Mouse (Mus musculus) embryonic stem cell, embryonic (primary cell): ENCODE results near the gene Pde6c.

ENCODE experiments used
- CTCF ChIA-PET, 4 experiments: fragments of 300-600 bp in 2 of 4; fragments of 350-600 bp in 2 of 4; sonication (Branson Sonifier 250); formaldehyde crosslinking; loops; one replicate each; lab custom pipeline; 2022; ENCODE audit warnings: inconsistent platforms in 2 of 4; lab: Charles Lee
- POLR2A ChIA-PET, 4 experiments: fragments of 300-600 bp in 2 of 4; fragments of 350-600 bp in 2 of 4; sonication (Branson Sonifier 250); formaldehyde crosslinking; loops; one replicate each; lab custom pipeline; 2022; ENCODE audit warnings: antibody characterized with exemption in 4 of 4, inconsistent platforms in 1 of 4; lab: Charles Lee

Gene Pde6c

GRCm38 (mm10) chr19:38124401-38125218 lies 8.0 kb upstream of the Pde6c start:
- ChIA-PET POLR2A (interaction anchor here in 3 of 4 experiments (0.6 to 1.1 kb wide), 8 partner anchors 13 to 594 kb away, joined by 3 to 6 read pairs (median 3); no protein-coding TSS in a partner anchor), CTCF (interaction anchor here in 3 of 4 experiments (0.6 to 1.3 kb wide), 4 partner anchors 49 to 304 kb away, joined by 3 read pairs; no protein-coding TSS in a partner anchor)

GRCm38 (mm10) chr19:38125219-38125610 lies 7.4 kb upstream of the Pde6c start, which contains the start of gene Rbp4:
Gene Rbp4, minus strand, starts transcription at chr19:38125281.
- CTCF ChIA-PET: interaction anchor here in 3 of 4 experiments (0.6 to 1.3 kb wide), 4 partner anchors 49 to 304 kb away, joined by 3 read pairs; no protein-coding TSS in a partner anchor
- POLR2A ChIA-PET: interaction anchor here in 3 of 4 experiments (0.6 to 1.1 kb wide), 5 partner anchors 16 to 595 kb away, joined by 3 to 6 read pairs (median 3); no protein-coding TSS in a partner anchor

GRCm38 (mm10) chr19:38126656-38127055 lies 5.9 kb upstream of the Pde6c start:
- ChIA-PET CTCF (no interaction called here), POLR2A (no interaction called here)

GRCm38 (mm10) chr19:38133986-38134385 lies 1.4 kb downstream of the Pde6c start:
- CTCF ChIA-PET: no interaction called here
- POLR2A ChIA-PET: no interaction called here

GRCm38 (mm10) chr19:38134806-38135205 lies 2.2 kb downstream of the Pde6c start:
- ChIA-PET POLR2A (interaction anchor here in 2 of 4 experiments (0.6 to 0.7 kb wide), 5 partner anchors 16 to 270 kb away, joined by 3 to 9 read pairs (median 3); no protein-coding TSS in a partner anchor), CTCF (interaction anchor here in 2 of 4 experiments (0.6 kb wide), 3 partner anchors 46 to 326 kb away, joined by 3 to 6 read pairs (median 3); no protein-coding TSS in a partner anchor)

DNA sequence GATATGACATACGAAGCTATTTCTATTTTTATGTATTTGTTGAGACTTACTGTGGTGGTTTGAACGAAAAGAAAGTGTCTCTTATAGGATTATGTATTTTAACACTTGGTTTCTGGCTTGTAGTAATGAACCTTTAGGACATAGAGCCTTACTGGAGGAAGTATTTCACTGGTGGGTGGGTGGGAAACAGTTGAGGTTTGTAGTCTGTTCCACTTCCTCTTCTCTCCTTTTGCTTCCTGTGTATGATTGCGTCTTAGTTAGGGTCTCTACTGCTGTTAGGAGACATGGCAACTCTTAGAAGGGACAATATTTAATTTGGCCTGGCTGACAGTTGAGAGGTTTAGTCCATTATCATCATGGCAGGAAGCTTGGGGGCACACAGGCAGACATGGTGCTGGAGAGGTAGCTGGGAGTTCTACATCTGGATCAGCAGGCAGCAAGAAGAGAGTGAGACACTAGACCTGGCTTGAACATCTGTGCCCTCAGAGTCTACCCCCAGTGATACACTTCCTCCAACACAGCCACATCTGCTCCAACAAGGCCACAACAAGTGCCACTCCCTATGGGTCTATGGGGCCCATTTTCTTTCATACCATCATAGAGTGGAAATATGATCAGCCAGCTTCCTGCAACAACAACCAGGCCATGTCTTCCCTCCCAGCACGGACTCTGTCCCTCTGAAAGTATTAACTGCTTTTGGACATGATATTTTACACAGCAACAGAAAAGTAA lies 11.1 kb downstream of the Pde6c start:
- POLR2A ChIA-PET: no interaction called here
- CTCF ChIA-PET: no interaction called here

GRCm38 (mm10) chr19:38156243-38156642 lies 23.7 kb downstream of the Pde6c start:
- POLR2A ChIA-PET: interaction anchor here in 2 of 4 experiments (0.7 to 1.6 kb wide), 2 partner anchors 81 to 275 kb away, joined by 3 to 4 read pairs; no protein-coding TSS in a partner anchor
- CTCF ChIA-PET: interaction anchor here (0.6 to 1.5 kb wide), 9 partner anchors 49 to 466 kb away, joined by 3 to 13 read pairs (median 4); no protein-coding TSS in a partner anchor

GRCm38 (mm10) chr19:38161648-38162354 lies 29.2 kb downstream of the Pde6c start:
- ChIA-PET POLR2A (no interaction called here), CTCF (no interaction called here)

DNA sequence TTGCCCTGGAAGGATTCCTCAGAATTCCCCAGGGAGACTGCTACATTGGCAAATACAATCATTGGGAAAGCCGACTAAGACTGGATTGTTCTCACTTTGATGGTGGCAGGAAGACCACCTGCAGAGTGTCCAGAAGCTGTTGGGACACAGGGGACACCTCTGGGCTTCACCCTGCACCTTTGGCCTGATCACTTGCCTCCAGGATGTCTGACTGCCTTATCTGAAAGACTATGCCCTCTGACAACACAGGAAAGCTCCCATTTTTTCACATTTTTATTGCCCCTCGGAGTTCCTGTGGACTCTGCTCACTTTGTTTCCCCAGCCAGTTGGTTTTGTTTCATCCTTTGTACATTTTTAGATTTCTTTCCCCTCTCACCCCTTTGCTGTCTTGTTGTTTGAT lies 32.1 kb downstream of the Pde6c start:
- ChIA-PET POLR2A (interaction anchor here in 1 of 4 experiments (0.8 kb wide), 1 partner anchor 59 kb away, joined by 4 read pairs; the partner anchor contains the start of gene Fra10ac1), CTCF (interaction anchor here in 1 of 4 experiments (0.7 kb wide), 1 partner anchor 188 kb away, joined by 6 read pairs; no protein-coding TSS in a partner anchor)

GRCm38 (mm10) chr19:38179675-38180074 lies 47.1 kb downstream of the Pde6c start:
- POLR2A ChIA-PET: interaction anchor here in 1 of 4 experiments (1.3 kb wide), 1 partner anchor 13 kb away, joined by 3 read pairs; no protein-coding TSS in a partner anchor
- CTCF ChIA-PET: no interaction called here

DNA sequence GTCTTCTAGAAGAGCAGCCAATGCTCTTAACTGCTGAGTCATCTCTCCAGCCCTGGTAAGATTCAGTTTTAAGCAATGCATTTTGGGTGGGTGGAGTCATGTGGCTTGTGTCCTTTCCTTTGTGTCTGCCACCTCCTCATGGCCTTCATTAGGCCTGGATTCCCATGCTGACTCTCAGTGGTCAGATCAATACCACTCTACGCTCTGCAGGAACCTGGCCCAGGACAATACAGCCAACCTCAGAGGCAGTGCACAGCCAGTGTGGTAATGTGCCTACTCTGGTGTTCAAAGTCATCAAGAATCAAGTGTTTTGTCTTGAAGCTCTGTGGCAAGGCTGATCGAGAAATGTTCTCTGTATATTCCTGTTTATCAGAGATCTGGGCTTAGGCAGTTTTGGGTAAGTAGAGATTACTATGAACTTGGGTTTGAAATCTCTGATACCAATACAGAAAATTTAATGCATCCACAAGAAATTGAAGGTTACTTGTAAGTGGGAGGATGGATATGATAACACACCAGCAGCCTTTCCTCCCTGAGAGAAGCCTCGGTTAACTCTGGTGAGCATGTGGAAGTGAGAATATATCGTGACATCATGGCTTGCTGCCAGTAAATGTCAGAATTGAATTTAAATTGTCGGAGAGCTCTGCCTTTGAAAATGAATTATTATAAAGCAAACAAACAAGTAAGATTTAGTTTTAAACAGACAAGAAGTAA lies 54.2 kb downstream of the Pde6c start:
- POLR2A ChIA-PET: interaction anchor here in 2 of 4 experiments (0.6 to 0.7 kb wide), 4 partner anchors 13 to 273 kb away, joined by 3 to 7 read pairs (median 4); no protein-coding TSS in a partner anchor
- CTCF ChIA-PET: interaction anchor here in 2 of 4 experiments (0.7 kb wide), 3 partner anchors 268 to 479 kb away, joined by 3 to 10 read pairs (median 3); no protein-coding TSS in a partner anchor

- POLR2A ChIA-PET: interaction anchor here in 1 of 4 experiments (0.7 kb wide), 3 partner anchors 13 to 273 kb away, joined by 3 to 7 read pairs (median 5); no protein-coding TSS in a partner anchor
- CTCF ChIA-PET: interaction anchor here in 2 of 4 experiments (0.7 kb wide), 3 partner anchors 269 to 480 kb away, joined by 3 to 10 read pairs (median 3); no protein-coding TSS in a partner anchor
Measured at GRCm38 (mm10) chr19:38187345-38187680, 54.7 kb downstream of the Pde6c start.

DNA sequence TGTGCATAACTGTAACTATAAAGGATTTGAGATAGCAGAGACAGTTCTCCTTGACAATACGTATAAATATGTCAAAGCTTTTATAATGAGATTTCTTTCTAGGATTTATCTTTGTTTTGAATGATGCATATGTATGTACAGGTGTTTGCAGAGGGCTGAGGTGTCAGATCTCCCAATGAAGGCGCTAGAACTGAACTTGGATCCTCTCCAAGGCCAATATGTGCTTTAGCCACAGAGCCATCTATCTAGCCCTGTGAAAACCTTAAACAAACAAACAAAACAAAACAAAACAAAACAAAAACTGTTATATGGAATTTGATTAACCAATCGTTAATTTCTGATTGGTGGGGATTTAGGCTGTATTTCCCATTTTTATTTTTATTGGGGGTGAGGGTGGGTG lies 58.0 kb downstream of the Pde6c start:
- ChIA-PET CTCF (interaction anchor here in 1 of 4 experiments (0.5 kb wide), 1 partner anchor 162 kb away, joined by 3 read pairs; no protein-coding TSS in a partner anchor), POLR2A (interaction anchor here in 1 of 4 experiments (0.6 kb wide), 1 partner anchor 149 kb away, joined by 3 read pairs; no protein-coding TSS in a partner anchor)

GRCm38 (mm10) chr19:38191446-38191845 lies 58.9 kb downstream of the Pde6c start:
- CTCF ChIA-PET: interaction anchor here in 2 of 4 experiments (0.6 to 1.0 kb wide), 2 partner anchors 161 to 589 kb away, joined by 3 read pairs; no protein-coding TSS in a partner anchor
- POLR2A ChIA-PET: interaction anchor here in 1 of 4 experiments (0.6 kb wide), 1 partner anchor 150 kb away, joined by 3 read pairs; no protein-coding TSS in a partner anchor

GRCm38 (mm10) chr19:38195245-38195644 lies 62.7 kb downstream of the Pde6c start:
- POLR2A ChIA-PET: interaction anchor here in 2 of 4 experiments (0.6 kb wide), 2 partner anchors 221 to 744 kb away, joined by 3 read pairs; no protein-coding TSS in a partner anchor
- CTCF ChIA-PET: interaction anchor here in 3 of 4 experiments (0.6 to 1.6 kb wide), 4 partner anchors 34 to 240 kb away, joined by 4 to 16 read pairs (median 6); no protein-coding TSS in a partner anchor

DNA sequence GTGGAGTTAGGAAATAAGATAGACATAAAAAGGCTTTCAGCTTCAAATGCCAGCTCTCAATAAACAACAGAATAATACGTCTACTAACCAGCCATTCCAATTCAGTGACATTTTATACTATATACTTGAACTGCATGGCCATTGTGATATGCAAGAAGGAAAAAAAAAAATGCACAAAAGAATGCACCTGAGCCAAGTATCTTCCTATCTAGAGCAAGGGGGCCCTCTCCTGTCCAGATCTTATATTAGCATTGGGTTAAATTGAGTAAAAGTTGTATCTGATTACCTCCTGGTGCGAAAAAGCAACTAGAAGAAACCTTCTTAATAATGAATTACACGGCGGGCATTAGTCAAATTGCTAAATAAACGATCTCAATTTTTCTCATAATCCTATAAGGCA lies 66.2 kb downstream of the Pde6c start:
- ChIA-PET POLR2A (no interaction called here), CTCF (interaction anchor here in 3 of 4 experiments (1.2 to 1.4 kb wide), 3 partner anchors 243 to 495 kb away, joined by 3 to 8 read pairs (median 4); no protein-coding TSS in a partner anchor)
